Mouse (Mus musculus): ENCODE measurements at regions not wholly inside any gene's neighbourhood (a gene's known extent, or its start where the extent isn't known, plus 50 kb on each side); places are given as distances from the start of the nearest gene placed in this dataset.

GRCm38 (mm10) chr12:35711549-35712070 lies 176.8 kb upstream of the Ahr start:
- Histone ChIP-seq H3K36me3 (replicated peaks in 1 of 2; ENCODE audit: control insufficient read depth in 1 of 2, insufficient read depth in 1 of 2, low read length in 1 of 2) (no peaks in the 10 kb centered on the region), H3K27me3 (replicated peaks) (no peaks in the 10 kb centered on the region), H3K4me1 (ENCODE audit: control insufficient read depth in 1 of 2, insufficient read depth in 2 of 2) (peaks cover 14 to 50% of the 10 kb centered on the region in 2 experiments; a peak in 3 of 4 replicates), H3K4me3 (replicated peaks in 1 of 3; ENCODE audit: low read depth in 2 of 3, low read length in 2 of 3, poor library complexity in 1 of 3) (peak overlapping the region in 1 of 3 experiments; percentile 43), H3K27ac (ENCODE audit: insufficient read depth, low read depth) (peak overlapping the region; percentile 98), H3K9me3 (replicated peaks; ENCODE audit: low read length) (no peaks in the 10 kb centered on the region), H3K9ac (ENCODE audit: insufficient read depth, low read depth) (peak overlapping the region; percentile 51), H3K4me2 (ENCODE audit: insufficient read depth, low read depth, poor library complexity, severe bottlenecking) (peak overlapping the region; percentile 96), H3K79me2 (replicated peaks; ENCODE audit: control insufficient read depth, extremely low read depth, insufficient read depth, poor library complexity, severe bottlenecking) (no peaks in the 10 kb centered on the region)
- DNase-seq (ENCODE audit: extremely low read depth) = peak; percentile 89
- TF ChIP-seq TBP (conservative IDR thresholded peaks at IDR 0.05; ENCODE audit: low read depth, low read length) = peak; percentile 73
- TF ChIP-seq RAD21 (IDR thresholded peaks at IDR 0.05; ENCODE audit: low read depth, low read length) = peak; percentile 10
- peak; percentile 91 for TF ChIP-seq ZNF384 (IDR thresholded peaks at IDR 0.05; ENCODE audit: low read depth, low read length)
- no peak for TF ChIP-seq MXI1 (IDR thresholded peaks at IDR 0.05; ENCODE audit: low read depth, low read length)
- no peak for TF ChIP-seq GABPA (IDR thresholded peaks at IDR 0.05; ENCODE audit: insufficient replicate concordance, low read depth, low read length)
- peak; percentile 82; the same call in 1 of the 2 replicates for TF ChIP-seq MAFK (IDR thresholded peaks at IDR 0.05; ENCODE audit: insufficient replicate concordance, low read length)
- TF ChIP-seq EP300 (IDR thresholded peaks at IDR 0.05; ENCODE audit: low read length) = peak; percentile 97
- no peak for TF ChIP-seq MAZ (IDR thresholded peaks at IDR 0.05; ENCODE audit: low read depth, low read length)
- peak; percentile 21; the same call in 1 of the 2 replicates for TF ChIP-seq SIN3A (IDR thresholded peaks at IDR 0.05; ENCODE audit: low read length)
- peak; percentile 99 for TF ChIP-seq MYC (IDR thresholded peaks at IDR 0.05; ENCODE audit: low read depth, low read length)
- peak; percentile 94 for TF ChIP-seq TCF12 (IDR thresholded peaks at IDR 0.05; ENCODE audit: low read depth, low read length)
- peak; percentile 71; the same call in 1 of the 2 replicates for TF ChIP-seq CHD2 (IDR thresholded peaks at IDR 0.05; ENCODE audit: low read length)
- no peak for TF ChIP-seq ZC3H11A (IDR thresholded peaks at IDR 0.05; ENCODE audit: low read depth, low read length)
- TF ChIP-seq NELFE (IDR thresholded peaks at IDR 0.05; ENCODE audit: low read depth, low read length) = 0 out of 2 replicates have a peak, but pooled peaks have one; percentile 38
- peak; percentile 56 for TF ChIP-seq ELF1 (IDR thresholded peaks at IDR 0.05; ENCODE audit: low read depth, low read length)
- TF ChIP-seq SMC3 (IDR thresholded peaks at IDR 0.05; ENCODE audit: low read depth, low read length) = no peak
- peak; percentile 68 for TF ChIP-seq USF2 (conservative IDR thresholded peaks at IDR 0.05; ENCODE audit: low read depth, low read length)
- TF ChIP-seq POLR2A (IDR thresholded peaks at IDR 0.05; ENCODE audit: low read depth, low read length) = peak; percentile 12; the same call in 1 of the 2 replicates
- peak; percentile 94 for TF ChIP-seq MAX (IDR thresholded peaks at IDR 0.05; ENCODE audit: low read length)
- TF ChIP-seq ETS1 (conservative IDR thresholded peaks at IDR 0.05; ENCODE audit: low read depth, low read length) = peak; percentile 96
- peak; percentile 60 for TF ChIP-seq USF1 (IDR thresholded peaks at IDR 0.05; ENCODE audit: low read depth, low read length)
- TF ChIP-seq IRF4 (IDR thresholded peaks at IDR 0.05; ENCODE audit: low read depth, low read length) = peak; percentile 92
- TF ChIP-seq RCOR1 (conservative IDR thresholded peaks at IDR 0.05; ENCODE audit: low read depth, low read length) = peak; percentile 43; the same call in 1 of the 2 replicates
- TF ChIP-seq BHLHE40 (IDR thresholded peaks at IDR 0.05; ENCODE audit: low read depth, low read length) = peak; percentile 89
- no peak for TF ChIP-seq KAT2A (IDR thresholded peaks at IDR 0.05; ENCODE audit: insufficient replicate concordance, low read length)
- TF ChIP-seq JUND (conservative IDR thresholded peaks at IDR 0.05; ENCODE audit: low read depth, low read length) = peak; percentile 81
- TF ChIP-seq MEF2A (IDR thresholded peaks at IDR 0.05; ENCODE audit: borderline replicate concordance, low read depth, low read length) = peak; percentile 86
- TF ChIP-seq JUN (IDR thresholded peaks at IDR 0.05; ENCODE audit: insufficient read depth, low read depth, low read length) = peak; percentile 85
- in situ Hi-C loops (cut with MboI; ENCODE audit: low pct_ligation_motif_present, low pct_unique_long_range_greater_than_20kb, low sequenced_read_pairs) = no loop called here
- dilution Hi-C loops (cut with MboI; ENCODE audit: extremely low pct_ligation_motif_present, extremely low pct_unique_long_range_greater_than_20kb, low sequenced_read_pairs) = no loop called here

Data from CH12.LX (cell line).